Mouse (Mus musculus) gastrocnemius, postnatal 14 days (tissue): ENCODE data around the gene Ankrd53. TPM values are rescaled to one million over a fixed set of nuclear protein-coding genes. Genes with fewer than 3 reads are reported as not detected.

ENCODE experiments used
- DNase-seq: peaks from one replicate; pipeline ENCODE4 v3.0.0; 2021; ENCODE audit warnings: mixed read lengths
- intact Hi-C: fragments of 180-260 bp; cut with DNase I; formaldehyde crosslinking; loops from one replicate; pipeline ENCODE4 v1.15.1; 2025; ENCODE audit warnings: low total_unique reads
- long read RNA-seq, 2 experiments: library from polyadenylated mRNA; stranded (forward); transcript quantifications; one replicate each; pipeline ENCODE4 v2.0.0; 2021
- total RNA-seq, 2 experiments: library from RNA; stranded (reverse); gene quantifications; 2 replicates each; pipeline ENCODE4 v1.2.3; 2021

Gene Ankrd53
- not detected for total RNA-seq
- long read RNA-seq, experiment 1: 0 reads
- long read RNA-seq, experiment 2: 0 reads

DNA sequence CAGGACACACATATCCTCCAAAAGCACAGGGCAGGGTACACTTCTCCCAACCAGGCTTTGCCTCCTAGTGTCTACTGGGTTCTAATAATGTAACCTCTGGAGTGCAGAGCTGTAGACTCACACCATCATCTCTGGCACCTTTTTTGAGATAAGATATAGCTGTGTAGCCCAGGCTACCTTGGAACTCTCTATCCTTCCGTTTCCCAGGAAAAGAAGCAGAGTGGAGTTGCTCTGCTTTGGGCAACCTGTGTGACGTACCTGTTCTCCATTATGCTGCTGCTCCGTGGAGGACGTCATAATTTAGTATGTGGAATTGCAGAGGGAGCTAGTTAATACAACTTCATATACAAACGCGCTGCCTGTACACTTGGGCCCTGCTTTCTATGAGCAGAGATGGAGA, at the start of gene Ankrd53:
Ankrd53 (plus strand) TSS at position 301 of the 400 bp plus-strand sequence.
- DNase-seq: no peak
- intact Hi-C loops: no loop called here

DNA sequence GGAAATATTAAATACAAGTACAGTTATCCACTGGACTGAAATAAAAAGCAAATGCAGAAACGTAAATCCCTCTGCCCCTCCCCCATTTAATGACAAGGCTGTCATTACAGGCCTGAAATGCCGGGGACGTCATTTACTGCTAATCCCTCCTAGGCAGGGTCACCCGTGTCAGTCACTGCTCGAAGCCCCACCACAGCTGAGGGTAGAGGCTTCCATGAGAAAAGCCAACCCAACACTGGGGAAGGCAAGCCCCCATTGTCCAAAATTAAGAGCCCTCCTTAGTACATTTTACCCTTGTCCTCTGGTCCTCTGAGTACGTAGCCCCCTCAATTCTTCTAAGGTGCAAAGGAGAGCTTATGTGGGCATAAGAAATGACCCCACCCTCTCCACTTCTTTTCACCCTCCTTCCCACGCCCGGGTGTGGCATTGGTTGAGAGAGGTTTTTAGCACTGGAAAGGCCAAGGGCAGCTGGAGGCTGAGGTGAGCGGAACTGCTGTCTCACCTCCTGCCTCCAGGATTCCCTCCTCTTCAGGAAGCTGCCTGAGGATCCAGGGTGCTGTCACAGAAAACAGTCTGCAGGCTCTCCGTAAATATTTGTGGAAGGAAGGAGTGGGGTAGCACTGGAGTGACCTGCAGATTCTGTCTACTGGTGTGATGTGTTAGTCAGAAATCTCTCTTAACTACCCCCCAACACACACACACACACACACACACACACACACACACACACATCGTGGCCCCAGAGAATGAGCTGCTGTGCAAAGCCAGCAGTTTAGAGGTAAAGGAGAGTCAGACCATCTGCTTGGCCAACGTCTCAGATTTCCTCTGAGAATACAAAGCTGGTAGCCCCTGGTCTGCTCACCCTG, 48.9 kb upstream of the Ankrd53 start:
- no peak for DNase-seq
- intact Hi-C loops: no loop called here

DNA sequence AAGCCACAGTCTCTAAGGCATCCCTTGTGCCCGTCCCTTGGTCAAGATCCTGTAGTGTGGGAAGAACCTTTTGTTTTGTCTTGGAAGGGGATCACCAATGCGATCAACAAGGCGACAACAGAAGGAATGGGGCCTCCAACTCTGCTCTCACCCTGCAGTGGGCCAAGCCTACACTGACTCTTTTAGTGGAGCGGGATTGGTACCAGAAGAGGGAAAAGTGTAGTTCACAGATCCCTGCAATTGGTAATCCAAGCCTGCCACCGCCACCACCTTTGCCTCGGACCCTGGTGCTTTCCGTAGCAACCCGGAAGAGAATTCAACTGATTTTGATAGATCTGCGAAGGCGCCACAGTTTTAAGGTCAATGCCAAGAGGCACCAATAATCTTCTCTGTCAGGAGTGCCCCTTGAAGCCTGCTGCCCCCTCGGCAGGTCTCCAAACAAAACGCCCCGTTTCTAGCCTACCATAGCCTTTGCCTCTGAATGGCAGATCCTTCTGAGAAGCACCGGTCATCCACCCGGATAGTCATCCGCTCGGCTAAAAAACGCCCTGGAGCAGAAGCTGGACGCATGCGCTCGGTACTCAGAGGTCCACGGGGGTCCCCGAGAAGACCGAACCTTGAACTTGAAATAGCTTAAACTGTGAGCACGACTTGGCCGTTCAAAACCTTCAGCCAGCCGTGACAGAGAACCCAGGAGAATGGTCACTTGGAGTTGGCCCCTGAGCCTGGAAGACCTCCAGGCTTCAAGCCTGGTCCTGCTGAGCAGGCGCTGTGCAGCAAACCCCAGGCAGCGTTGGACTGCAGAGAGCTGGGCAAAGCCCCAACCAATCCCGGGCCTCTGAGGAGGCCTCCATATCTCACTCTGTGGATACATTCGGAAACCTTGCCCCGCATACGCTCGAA, 48.0 kb upstream of the Ankrd53 start:
- no peak for DNase-seq
- intact Hi-C loops: no loop called here

DNA sequence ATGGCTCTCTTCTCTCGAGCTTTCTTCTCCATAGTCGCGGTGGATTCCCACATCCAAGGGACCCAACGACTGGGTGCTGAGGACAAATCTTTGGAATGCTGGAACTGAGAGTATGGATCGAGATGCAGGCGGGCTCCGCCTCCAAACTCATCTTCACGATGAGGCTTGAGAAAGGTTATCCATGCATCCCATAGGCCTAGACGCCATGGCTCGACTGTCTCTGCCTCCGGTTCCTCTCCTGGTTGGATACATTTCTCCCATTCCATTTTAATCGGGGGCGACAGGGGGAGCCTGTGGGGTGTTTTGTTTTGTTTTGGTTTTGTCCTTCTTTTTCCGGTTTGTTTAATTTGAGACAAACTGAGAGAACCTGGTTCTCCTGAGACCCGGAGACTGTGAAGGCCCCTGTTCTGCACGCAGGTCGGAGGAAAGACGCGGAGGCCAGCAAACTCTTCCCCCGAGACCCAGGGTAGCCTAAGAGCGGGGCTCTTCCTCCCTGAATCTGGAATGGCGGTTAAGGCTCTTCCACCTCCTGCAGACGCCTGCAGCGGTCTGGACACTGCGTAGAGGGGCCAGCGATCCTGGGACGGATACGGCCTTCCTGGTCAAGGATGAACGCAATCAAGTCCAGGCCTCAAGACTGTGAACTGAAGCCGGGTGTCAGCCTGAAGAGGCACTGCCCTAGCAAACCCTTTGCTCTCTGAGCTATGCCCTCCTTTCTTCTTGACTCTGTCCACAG, 46.8 kb upstream of the Ankrd53 start:
- no peak for DNase-seq
- intact Hi-C loops: no loop called here

DNA sequence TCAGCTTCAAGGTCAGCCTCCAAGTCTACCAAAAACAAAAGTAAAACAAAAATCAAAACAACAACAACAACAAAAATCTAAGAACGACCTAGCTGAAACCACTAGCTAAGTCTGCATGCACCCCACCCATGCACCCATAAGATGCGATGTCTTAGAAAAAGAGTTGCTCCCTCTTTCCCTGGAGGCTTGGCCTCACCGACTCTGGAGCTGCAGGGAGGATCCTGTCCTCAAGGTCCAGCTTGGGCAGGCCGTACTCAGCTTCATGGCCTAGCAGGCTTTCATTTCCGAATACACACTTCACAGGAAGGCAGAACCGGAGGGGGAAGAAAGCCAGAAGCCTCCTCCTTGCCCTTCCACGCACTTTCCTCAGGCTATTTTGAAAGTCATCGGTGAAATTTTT, 45.4 kb upstream of the Ankrd53 start:
- DNase-seq: no peak
- intact Hi-C loops: no loop called here

DNA sequence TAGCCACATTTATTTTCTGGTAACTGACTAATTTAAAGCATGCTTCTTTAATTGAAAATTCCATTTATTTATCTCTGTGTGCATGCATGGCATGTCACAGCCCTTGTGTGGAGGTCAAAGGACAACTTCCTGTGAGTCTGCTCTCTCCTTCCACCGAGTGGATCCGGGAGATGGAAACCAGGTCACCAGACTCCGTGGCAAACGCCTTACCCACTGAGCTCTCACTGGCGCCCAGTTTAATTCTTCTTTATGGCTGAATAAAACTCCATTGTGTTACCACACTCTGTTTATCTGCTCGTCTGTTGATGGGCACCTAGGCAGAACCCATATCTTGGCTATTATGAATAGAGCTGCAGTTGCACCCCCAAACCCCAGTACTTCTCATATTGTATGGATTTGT, 39.9 kb upstream of the Ankrd53 start:
- no peak for DNase-seq
- intact Hi-C loops: no loop called here

DNA sequence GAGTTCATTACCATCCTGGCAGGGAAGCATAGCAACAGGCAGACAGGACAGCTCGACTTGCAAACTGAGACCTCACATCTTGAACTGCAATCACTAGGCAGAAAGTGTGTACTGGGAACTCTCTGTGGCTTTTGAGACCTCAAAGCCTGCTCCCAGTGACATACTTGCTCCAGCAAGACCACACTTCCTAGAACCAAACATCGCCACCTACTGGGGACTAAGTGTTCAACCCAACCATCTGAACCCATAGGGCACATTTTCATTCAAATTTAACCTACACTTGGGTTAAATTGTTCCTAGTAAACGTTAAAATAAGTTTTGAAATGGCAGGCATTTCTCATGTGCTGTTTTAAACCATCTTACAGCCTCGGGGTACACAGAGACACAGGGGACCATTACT, 35.3 kb upstream of the Ankrd53 start:
- intact Hi-C loops: no loop called here
- DNase-seq: no peak

DNA sequence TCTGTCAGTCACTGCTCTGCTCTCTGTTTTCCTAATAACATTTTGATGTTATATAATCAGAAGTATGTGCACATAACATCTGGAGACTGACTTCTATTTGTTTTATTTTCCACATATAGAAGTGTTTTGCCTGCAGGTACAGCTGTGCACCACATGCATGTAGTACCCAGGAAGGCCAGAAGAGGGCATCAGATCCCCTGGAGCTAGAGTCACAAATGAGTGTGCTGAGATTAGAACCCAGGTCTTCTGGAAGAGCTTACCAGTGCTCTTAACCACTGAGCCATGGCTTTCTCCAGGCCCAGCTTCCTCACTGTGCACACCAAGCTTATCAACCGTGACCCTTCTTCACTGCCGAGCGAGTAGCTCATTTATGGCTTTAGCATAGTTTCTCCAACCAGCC, 34.0 kb upstream of the Ankrd53 start:
- no peak for DNase-seq
- intact Hi-C loops: no loop called here

DNA sequence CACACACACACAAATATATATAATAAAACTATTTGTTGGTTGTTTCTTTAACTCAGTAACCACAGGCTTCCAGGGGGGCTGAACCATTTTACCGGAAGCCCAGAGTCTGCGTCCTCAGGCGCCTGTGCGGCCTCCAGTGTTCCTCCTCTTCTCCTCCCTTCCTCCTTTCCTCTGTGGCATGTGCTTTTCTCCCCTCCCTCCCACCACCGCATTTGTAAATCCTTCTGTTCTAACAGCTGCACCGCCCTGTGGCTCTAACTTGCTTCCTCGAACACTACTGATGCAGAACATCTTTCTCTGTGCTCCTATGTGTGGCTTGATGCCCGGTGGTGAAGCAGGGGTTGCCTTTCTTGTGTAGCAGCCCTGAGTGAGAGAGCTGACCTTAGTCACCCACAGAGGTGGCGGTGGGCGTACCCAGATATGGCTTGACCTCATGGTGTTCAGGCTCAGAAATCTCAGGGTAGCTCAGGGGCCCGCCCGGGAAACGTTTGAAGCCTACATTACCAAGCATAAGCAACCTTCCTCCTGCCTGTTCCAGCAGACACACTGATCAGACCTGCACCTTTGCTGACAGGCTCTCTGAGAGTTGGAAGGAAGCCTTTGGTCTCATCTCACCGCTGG, 33.0 kb upstream of the Ankrd53 start:
- DNase-seq: no peak
- intact Hi-C loops: no loop called here

DNA sequence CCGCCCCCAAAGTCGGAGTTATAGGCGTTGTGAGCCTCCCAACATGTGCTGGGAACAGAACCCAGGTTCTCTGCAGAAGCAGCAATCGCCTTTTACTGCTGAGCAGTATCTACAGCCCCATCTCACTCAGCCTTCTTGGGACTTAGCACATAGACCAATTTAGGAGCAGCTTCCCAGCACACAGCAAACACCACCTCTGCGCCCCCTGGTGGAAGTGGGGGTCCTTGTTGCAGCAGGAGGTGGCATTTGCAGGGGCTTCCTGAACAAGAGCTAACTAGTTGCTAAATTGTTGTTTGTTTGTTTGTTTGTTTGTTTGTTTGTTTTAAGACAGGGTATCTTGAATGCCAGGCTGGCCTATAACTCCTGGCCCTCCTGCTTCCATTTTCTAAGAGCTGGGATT, 31.3 kb upstream of the Ankrd53 start:
- intact Hi-C loops: loop anchor here (2.0 kb wide), 1 partner anchor 40 kb away; no protein-coding TSS in a partner anchor
- DNase-seq: peak; percentile 73

DNA sequence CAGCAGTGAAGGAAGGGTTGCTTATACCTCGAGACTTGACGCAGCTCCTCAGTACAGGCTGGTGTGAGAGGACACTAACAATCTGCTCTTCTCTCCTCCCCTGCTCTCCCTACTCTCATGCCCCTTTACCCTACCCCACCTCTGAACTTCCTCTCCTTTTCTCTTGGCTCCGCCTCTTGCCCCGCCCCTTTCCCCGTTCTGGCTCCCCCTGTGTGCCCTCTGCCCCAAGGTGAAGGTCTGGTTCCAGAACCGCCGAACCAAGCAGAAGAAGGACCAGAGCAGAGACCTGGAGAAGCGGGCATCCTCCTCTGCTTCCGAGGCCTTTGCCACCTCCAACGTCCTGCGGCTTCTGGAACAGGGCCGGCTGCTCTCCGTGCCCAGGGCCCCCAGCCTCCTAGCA, 25.1 kb upstream of the Ankrd53 start:
- intact Hi-C loops: no loop called here

DNA sequence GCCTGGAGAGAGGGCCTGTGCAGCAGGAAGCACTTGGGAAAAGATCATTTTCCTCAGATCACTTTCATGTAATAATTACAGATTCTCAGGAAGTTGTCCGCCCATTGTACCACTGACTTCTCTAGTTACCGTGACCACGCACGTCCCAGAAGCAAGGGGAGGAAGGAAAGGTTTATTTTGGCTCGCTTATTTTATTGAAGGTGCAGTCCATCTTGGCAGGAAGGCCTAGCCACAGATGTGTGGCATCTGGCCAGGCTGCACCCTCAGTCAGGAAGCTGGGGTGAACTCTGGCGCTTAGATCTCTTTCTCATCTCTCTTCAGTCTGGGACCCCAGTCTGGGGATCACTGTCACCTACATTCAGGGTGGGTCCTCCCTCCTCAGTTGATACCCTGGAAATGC, 23.8 kb upstream of the Ankrd53 start:
- intact Hi-C loops: no loop called here
- no peak for DNase-seq

More for the DNA sequence above, 25.1 kb upstream of the Ankrd53 start:
- no peak for DNase-seq

DNA sequence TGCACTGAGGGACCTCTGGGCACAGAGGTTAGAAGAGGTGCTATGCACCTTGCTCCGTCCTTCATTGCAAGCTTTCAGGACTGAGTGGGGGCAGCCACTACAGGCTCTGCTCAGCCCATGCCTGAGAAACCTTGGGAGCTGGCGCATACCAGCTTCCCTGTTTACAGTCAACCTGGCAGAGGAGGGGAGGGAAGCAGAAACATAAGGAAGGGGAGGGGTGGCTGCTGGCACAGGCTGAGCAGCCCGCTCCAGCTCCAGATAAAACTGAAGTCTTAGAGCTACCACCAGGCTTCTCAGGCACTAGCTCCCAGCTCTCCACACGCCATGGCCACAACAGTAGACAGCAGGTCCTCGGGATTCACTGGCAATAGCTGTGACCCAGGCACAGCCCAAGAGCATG, 19.7 kb upstream of the Ankrd53 start, which contains the start of gene Atp6v1b1:
Atp6v1b1 (plus strand) TSS at position 230 of the 400 bp plus-strand sequence.
- DNase-seq: no peak
- intact Hi-C loops: no loop called here

DNA sequence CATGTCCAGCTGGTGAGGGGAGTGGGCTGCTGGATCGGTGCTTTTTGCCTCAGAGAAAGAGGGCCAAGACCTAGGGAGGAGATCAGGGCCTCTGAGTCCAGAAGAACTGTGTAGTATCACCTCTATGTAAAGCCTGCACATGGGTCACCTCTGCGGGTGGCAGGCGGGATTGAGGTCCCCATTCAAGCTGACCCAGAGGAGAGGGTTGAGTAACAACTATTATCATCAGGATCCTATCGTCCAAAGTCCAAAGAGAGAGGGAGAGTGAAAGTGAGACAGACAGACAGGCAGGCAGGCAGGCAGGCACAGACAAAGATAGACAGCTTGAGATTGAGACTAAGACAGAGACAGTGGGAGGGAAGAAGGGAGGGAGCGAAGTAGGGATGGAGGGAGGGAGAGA, 19.2 kb upstream of the Ankrd53 start:
- no peak for DNase-seq
- intact Hi-C loops: no loop called here

DNA sequence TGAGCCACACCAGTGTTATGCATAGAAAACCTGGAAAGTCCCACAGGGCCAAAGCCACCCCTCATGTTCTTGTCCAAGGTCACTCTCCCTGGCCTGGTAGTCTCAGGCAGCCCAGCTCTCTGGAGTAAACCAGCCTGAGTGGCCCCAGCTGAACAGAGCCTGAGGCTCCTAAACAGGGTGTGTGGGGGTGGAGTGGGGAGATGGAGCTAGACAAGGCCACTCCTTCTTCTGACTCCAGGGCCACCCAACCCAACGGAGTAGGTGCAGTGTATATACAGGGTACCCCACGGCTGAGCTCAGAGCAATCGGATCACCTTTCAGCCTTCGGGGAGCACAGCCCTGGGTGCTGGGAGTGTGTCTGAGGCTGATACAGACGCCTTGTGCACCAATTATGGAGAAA, 18.3 kb upstream of the Ankrd53 start:
- no peak for DNase-seq
- intact Hi-C loops: no loop called here

DNA sequence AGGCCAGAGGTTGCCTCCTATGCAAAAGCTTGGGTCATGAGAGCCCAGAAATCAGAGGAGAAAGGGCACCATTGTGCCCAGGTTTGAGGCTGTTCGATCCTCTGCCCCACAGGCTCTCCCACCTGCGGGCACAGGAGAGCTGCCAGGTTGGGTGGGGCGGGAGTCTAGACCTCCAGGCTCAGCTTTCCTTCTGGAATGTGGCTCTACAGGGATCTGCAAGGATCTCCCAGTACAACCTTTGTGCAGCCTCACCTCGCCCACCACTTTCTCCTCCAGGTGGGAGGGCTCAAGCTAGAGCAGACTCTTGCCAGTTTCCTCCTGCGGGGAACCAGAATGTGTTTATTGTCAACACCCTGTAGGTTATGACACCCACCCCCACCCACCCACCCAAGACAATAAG, 17.9 kb upstream of the Ankrd53 start:
- intact Hi-C loops: no loop called here
- DNase-seq: no peak

DNA sequence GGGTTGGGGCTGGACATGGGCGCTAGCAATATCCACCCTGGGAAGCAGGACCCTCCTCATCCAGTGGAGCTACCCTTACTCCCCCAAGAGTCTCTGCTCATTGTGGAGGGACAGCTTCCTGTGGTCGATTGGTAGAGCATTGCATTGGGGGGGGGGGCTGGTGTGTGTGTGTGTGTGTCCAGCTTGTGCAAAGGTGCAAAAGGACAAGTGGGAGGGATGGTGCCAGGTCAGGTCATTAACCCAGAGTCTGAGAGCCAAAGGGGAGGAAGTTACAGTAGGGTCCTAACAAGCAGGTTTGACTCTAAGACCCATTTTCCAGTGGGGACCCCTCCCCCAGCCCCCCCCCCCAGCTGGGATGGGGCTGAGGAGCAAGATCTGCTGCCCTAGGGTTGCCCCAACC, 17.0 kb upstream of the Ankrd53 start:
- intact Hi-C loops: no loop called here
- DNase-seq: no peak

DNA sequence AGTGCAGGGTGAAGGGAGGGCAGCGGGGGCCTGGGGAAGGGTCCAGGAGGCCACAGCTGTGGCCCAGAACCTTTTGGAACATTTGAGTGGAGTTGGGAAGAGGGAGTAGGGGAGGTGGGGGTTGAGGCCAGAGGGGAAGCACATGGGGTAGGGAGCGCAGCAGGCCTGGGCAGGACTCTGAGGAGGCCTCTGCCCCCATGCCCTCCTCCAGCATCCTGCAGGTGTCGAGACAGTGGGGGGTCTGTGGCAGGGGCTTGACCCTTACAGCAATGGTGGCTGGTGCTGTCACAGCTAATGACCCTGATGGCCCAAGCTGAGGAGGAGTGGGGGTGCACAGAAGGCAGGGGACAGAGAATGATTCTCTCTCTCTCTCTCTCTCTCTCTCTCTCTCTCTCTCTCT, 13.2 kb upstream of the Ankrd53 start:
- intact Hi-C loops: no loop called here

DNA sequence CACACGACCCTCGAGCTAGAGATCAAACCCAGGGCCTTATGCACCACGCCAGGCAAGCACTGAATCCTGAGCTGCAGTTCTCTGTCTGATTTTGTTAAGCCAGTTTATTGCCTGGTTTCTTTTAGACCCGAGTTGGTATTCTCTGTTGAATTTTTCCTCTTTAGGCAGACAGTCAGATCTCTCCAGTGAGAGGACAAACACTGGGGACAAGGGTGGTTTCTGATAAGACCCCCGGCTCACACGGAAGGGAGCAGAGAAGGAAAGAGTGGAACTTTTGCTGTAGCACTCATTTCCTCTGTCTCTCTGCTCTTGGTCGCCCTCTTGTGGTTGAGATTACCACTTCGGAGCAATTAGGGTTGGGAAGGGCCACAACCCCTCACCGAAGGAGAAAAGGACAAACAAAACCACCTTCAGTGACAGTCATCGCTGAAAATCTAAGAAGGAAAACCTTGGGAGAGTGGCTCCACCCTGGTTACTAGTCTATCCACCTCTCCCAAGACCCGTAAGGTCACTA, 12.2 kb upstream of the Ankrd53 start:
- DNase-seq: peak; percentile 36

More for the DNA sequence above, 13.2 kb upstream of the Ankrd53 start:
- DNase-seq: no peak

More for the DNA sequence above, 12.2 kb upstream of the Ankrd53 start:
- intact Hi-C loops: no loop called here
